Mouse (Mus musculus): Measurements from ENCODE around the gene Tyk2.

Gene Tyk2

DNA sequence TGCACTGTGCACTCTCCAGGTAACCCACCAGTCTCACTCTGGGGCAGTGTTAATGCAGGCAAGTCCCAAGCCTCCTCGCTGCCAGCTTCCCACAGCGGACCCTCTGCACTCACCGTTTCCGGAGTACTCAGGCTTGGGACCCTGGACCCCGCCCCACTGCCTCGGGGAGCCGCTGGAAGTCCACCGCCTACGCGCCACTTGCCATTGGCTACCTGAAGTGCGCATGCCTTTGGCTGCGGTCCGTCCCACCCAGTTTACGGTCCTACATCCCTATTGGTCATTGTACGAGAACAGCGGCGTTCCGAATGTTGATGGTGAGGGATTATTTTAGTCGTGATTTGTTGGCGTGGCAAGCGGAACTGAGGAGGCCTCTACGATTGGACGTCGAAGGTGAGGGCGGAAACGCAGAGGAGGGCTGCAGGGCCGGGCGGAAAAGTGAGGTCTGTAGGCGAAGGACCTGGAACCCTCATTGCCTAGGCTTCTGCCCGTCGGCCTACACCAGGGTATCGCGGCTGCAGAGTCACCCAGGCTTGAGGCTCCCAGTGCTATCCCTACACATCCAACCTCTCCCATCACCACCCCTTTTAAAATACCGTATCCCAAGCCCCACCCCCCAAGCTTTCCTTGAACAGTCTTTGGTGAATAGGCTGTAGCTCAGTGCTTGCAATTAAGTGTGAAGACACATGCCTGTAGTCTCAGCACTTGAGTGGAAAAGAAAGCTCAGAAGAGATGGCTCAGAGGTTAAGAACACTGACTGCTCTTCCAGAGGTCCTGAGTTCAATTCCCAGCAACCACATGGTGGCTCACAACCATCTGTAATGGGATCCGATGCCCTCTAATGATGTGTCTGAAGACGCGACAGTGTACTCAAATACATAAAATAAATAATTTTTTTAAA is at the start of gene Tyk2:
Gene Tyk2 (minus strand): TSS at position 185 of the 898 bp plus-strand sequence.
- DNase-seq (ENCODE audit: low spot score) = peak; percentile 89

- no peak for DNase-seq (ENCODE audit: low spot score)
Observed at GRCm38 (mm10) chr9:21180841-21181240, 49.8 kb upstream of the Tyk2 start.

- DNase-seq (ENCODE audit: low spot score) = no peak
Observed at GRCm38 (mm10) chr9:21180402-21180801, 49.4 kb upstream of the Tyk2 start.

DNA sequence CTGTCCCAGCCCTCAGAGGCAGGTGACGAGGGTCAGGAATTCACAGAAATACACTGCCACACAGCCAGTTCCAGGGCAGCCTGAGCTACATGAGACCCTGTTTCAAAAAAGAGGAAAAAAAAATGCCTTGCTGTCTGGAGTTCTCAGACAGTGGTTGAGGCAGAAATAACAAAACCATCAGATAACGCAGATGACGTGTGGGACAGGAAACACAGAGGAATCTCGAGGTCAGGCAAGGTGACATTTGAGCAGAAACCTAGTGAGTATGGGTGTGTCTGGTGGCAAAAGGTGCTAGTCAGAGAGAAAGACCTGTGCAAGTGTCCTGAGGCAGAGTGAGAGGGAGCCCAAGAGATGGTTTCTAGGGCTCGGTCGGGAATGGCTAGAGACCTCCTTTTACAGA is 41.3 kb upstream of the Tyk2 start:
- DNase-seq (ENCODE audit: low spot score) = no peak

GRCm38 (mm10) chr9:21169157-21169556 is 38.1 kb upstream of the Tyk2 start:
- no peak for DNase-seq (ENCODE audit: low spot score)

- peak; percentile 87 for DNase-seq (ENCODE audit: low spot score)
Observed at GRCm38 (mm10) chr9:21168161-21169123, 37.4 kb upstream of the Tyk2 start.

- DNase-seq (ENCODE audit: low spot score) = no peak
Observed at GRCm38 (mm10) chr9:21167140-21168097, 36.4 kb upstream of the Tyk2 start.

- peak; percentile 50 for DNase-seq (ENCODE audit: low spot score)
Observed at GRCm38 (mm10) chr9:21166516-21166915, 35.5 kb upstream of the Tyk2 start.

DNA sequence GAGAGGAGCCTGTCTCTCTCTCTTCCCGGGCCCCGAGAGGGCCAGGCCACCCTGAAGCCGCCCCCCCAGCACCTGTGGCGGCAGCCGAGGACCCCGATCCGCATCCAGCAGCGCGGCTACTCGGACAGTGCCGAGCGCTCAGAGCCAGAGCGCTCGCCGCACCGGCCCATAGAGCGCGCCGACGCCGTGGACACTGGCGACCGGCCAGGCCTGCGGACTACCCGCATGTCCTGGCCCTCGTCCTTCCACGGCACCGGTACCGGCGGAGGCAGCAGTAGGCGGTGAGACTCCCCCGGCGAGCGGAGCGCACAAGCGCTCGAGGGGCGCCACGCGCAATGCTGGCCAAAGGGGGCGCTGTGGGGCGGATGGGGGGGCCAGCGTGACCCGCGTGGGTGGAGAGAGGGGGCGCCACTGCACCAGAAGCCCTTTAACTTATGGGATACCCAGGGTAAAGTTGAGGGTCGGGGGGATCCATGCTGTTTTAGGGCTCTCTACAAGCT is 35.0 kb upstream of the Tyk2 start:
- peak; percentile 81 for DNase-seq (ENCODE audit: low spot score)

DNA sequence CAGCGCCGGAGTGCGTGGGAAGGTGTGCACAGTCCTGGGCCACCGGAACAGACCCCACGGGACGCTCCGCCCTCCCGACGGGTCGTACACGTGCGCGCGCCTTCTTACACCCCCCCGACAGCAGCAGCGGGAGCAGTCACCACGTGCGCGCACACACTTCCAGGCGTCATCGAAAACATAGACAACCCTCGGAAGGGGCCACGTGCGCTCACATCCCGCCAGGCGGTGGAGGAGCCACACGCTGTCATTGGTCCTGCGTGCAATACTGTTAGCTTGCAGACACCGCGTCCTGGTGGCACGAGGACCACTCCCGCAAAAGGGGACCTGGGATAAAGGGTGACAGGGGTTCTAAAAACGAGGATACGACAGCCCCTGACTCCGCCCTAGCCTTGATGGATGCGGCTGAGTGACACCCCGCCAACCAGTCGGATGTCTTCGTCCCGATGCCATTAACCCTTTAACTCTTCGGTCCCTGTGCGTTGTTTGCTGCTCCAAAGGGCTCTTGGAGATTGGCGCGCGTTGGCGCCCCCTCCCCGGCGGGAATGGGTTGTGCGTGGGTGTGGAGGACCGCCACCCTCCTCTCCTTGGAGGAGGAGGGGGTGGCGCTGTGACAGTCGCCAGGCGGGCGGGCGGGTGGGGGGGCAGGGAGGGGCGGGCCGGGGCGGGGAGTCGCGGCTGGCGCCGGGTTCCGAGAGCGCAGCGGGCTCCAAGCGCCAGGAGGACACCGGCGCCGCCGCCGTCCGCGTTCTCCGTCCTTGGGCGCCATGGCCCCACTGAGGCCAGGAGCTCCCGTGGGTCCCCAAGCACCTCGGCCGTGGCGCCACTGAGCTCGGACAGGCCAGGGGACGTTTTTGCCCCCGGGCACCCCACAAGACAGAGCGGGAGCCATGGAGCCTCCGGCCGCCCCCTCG is 34.3 kb upstream of the Tyk2 start, which contains the start of gene Pde4a:
Gene Pde4a (plus strand): TSS at position 674 of the 911 bp plus-strand sequence.
- DNase-seq (ENCODE audit: low spot score) = no peak

GRCm38 (mm10) chr9:21164072-21164471 is 33.0 kb upstream of the Tyk2 start:
- no peak for DNase-seq (ENCODE audit: low spot score)

DNA sequence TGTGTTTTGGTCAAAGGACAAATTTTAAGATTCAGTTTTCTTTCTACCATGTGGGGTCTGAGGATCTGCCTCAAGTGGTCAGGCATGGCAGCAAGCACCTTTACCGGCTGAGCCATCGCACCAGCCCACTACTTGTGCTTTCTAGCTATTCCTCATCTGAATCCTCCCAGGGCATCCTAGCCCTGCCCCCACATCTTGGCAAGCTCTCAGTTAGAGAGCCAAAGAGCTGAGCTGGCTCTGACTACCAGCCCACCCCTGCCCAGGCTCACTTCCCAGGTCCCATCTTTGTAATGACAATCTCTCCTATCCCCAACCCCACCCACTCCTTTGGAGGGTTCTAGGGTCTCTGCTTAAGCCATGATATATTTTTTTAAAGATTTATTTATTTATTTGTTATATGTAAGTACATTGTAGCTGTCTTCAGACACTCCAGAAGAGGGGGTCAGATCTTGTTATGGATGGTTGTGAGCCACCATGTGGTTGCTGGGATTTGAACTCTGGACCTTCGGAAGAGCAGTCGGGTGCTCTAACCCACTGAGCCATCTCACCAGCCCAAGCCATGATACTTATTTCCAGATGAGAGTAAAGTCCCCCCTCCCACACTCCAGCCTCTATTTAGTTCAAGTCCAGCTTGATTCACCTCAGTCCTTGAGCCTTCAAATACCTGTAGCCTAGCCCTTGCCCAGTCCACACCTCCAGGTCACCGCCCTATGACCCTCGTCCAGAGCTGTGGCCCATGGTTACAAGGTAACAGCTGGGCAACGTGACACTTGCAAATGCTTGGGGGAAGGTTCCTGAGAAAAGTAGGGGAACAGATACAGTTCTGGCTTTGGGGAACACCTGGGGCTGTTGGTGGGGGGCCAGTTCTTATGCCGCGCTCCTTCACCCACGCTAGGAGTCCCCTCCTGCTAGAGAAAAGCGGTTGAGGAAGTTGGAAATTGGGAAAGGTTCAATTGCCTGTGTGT is 32.3 kb upstream of the Tyk2 start:
- peak; percentile 48 for DNase-seq (ENCODE audit: low spot score)

DNA sequence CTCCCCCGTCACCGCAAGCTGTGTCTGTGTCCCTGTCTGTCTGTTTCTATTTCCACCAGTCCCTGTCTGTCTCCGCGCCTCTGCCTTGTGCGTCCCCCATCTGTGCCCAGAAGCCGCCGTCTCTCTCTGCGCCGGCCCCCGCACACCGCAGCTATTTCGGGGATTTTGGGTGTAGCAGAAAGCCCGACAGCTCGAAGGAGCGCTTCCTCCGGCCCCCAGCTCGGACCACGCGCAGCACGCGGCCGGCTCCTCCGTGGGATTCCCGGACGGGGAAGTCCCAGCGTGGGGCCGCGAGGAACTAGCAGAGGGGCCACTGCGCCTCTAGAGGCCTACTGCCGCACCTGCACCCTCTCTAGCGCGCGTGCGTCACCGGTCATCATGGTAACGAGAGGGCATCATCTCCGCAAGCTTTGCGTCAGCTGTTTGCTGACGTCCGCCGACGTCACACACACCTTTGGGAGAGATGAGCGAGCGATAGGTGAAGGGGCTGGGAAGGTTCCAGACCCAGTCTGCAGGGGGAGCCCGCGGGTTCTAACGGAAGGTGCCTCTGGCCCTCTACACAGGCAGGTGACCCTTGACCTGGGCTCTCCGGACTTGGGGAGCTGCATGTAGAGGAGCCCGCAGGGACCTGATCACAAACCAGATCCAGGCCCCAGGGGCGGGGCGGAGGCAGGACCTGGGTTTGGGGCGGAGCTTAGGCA is 30.3 kb upstream of the Tyk2 start:
- DNase-seq (ENCODE audit: low spot score) = peak; percentile 92

DNA sequence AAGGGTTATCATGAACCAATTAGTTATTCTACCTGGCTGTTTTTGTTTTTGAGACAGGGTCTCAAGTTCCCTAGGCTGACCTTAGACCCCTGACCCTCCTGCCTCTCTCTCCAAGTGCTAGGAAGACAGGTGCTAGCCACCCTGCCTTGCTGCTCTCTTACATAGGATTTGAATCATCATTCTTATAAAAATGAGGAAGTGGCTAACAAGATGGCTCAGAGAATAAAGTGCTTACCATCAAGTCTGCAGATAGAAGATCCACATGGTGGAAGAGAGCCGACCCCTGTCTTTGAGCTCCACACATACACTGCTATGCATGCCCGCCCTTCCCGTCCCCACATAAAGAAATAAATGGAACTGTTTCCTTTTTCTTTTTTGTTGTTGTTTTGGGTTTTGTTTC is 23.7 kb upstream of the Tyk2 start:
- DNase-seq (ENCODE audit: low spot score) = no peak

DNA sequence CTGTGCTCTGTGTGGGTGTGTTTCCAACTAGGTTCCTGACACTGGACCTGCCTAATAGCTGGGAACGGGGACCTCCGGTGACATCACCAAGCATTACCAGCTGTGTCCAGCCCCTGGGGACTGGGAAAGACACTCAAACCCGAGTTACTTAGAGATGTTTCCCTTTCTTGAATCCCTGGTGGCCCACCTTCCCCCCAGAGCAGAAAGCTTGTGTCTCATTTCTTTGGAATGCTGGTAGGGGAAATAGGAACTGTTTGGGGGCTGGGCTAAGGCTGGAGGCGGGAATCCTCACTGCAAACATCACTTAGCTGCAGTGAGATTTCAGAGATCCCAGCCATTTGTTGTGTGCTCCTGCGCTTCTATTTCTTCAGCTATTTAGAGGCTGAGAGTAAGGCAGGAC is 22.8 kb upstream of the Tyk2 start:
- no peak for DNase-seq (ENCODE audit: low spot score)

GRCm38 (mm10) chr9:21153331-21153730 is 22.3 kb upstream of the Tyk2 start:
- DNase-seq (ENCODE audit: low spot score) = no peak

DNA sequence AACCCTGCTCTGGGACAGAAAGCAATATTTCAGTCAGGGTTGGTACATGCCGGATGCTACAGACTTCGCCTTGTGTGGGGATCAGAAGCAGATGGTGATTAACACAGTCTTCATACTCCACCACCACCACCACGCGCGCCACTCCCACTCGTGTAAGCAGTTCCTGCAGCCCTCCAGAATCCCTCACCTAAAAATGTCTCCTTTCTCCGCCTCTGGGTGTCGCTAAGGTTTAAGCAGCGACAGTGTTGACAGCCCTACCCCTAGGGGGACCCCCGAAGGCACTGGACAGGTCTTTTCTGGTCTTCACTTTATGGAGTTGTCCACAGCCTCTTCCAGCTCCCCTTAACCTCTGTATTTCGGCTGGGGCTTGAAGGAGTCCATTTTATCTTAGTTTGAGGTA is 21.7 kb upstream of the Tyk2 start:
- DNase-seq (ENCODE audit: low spot score) = no peak

DNA sequence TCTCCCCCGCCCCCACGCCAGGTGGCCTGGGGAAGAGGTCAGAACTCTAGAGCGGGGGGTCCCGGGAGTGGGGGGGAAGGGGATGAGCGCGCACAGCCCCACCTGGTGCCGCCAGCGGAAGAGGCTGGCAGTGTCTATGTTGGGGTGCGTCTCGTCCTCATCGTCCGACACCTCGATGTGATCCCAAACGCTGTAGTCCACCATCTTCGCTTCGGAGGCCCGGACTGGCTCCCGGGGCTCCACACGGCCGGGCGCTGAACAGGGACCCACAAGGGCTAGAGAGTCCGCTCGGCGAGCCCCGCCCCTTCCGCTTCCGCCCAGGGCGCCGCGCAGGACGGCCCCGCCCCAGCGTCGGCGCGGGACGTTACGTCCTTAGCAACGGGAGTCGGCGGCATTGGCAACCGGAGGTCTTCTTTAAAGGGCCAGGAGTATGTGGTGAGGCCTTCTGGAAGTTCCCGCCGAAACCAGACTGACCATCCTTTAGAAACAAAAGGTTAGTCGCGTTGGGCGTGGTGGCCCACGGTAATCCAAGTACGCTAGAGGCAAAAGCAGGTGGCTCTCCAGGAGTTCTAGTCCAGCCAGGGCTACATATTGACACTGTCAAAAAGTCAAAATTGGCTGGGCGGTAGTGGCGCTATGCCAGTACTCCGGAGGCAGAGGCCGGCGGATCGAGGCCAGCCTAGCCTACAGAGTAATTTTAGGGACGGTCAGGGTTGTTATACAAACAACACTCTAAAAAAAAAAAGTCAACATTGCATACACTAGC is 18.8 kb upstream of the Tyk2 start, which contains the start of gene Cdc37:
Gene Cdc37 (minus strand): TSS at position 329 of the 766 bp plus-strand sequence.
- DNase-seq (ENCODE audit: low spot score) = peak; percentile 97

Data from testis, postnatal 10 days (tissue).